Mouse (Mus musculus): ENCODE data around the gene Cct7. TPM values are rescaled to one million over a fixed set of nuclear protein-coding genes. Genes with fewer than 3 reads are reported as not detected.

The Cct7 gene
- polyA plus RNA-seq, 1 experiment, result 334 TPM

GRCm38 (mm10) chr6:85488510-85488909 lies 37.2 kb downstream of the Cct7 start:
- H3ac ChIP-seq (ENCODE audit: control insufficient read depth, insufficient read length), result no peak overlapping the region
- no peak for TF ChIP-seq CEBPB (IDR thresholded peaks at IDR 0.05; ENCODE audit: insufficient read depth, poor library complexity, severe bottlenecking)
- no peak for TF ChIP-seq MYOD1 (IDR thresholded peaks at IDR 0.05; ENCODE audit: control insufficient read depth in 1 of 3, insufficient read length in 2 of 3, low read depth in 2 of 3)
- no peak for TF ChIP-seq TCF12 (IDR thresholded peaks at IDR 0.05; ENCODE audit: insufficient read depth, poor library complexity, severe bottlenecking)
- TF ChIP-seq REST (IDR thresholded peaks at IDR 0.05; ENCODE audit: insufficient read depth, insufficient read length), result no peak
- TF ChIP-seq SRF (IDR thresholded peaks at IDR 0.05; ENCODE audit: control insufficient read depth, insufficient read length, low read depth), result no peak
- TF ChIP-seq POLR2A (IDR thresholded peaks at IDR 0.05; ENCODE audit: insufficient read length, low read depth), result no peak
- no peak for TF ChIP-seq MAX (IDR thresholded peaks at IDR 0.05; ENCODE audit: low read depth)
- no peak for TF ChIP-seq MYOG (IDR thresholded peaks at IDR 0.05; ENCODE audit: control insufficient read depth in 1 of 3, insufficient read depth in 1 of 3, insufficient read length in 2 of 3, low read depth in 2 of 3)
- no peak for TF ChIP-seq E2F4 (IDR thresholded peaks at IDR 0.05; ENCODE audit: insufficient read depth)
- no peak for TF ChIP-seq USF1 (IDR thresholded peaks at IDR 0.05; ENCODE audit: low read depth)
- TF ChIP-seq POLR2AphosphoS2 (IDR thresholded peaks at IDR 0.05; ENCODE audit: insufficient read length, low read depth), result no peak
- no peak for TF ChIP-seq TCF3 (IDR thresholded peaks at IDR 0.05; ENCODE audit: insufficient read length, low read depth)
- peaks cover 30% of the 10 kb centered on the region for H3K27me3 ChIP-seq (ENCODE audit: control insufficient read depth, insufficient read depth, insufficient read length)
- no peak overlapping the region for H3K4me2 ChIP-seq (ENCODE audit: low read depth)
- H3K79me2 ChIP-seq (ENCODE audit: control insufficient read depth, insufficient read depth), result no peaks in the 10 kb centered on the region
- no peaks in the 10 kb centered on the region for H3K36me3 ChIP-seq (ENCODE audit: control insufficient read depth, insufficient read depth)
- H3K4me3 ChIP-seq, result no peak overlapping the region

- H3K36me3 ChIP-seq (ENCODE audit: control insufficient read depth, insufficient read depth), result no peaks in the 10 kb centered on the region
- H3K4me3 ChIP-seq, result no peak overlapping the region
- peaks cover 18% of the 10 kb centered on the region for H3K27me3 ChIP-seq (ENCODE audit: control insufficient read depth, insufficient read depth, insufficient read length)
Observed at GRCm38 (mm10) chr6:85489717-85490116, 38.4 kb downstream of the Cct7 start.

GRCm38 (mm10) chr6:85490252-85490651 lies 38.9 kb downstream of the Cct7 start:
- H3K4me2 ChIP-seq (ENCODE audit: low read depth), result no peak overlapping the region
- peaks cover 15% of the 10 kb centered on the region for H3K27me3 ChIP-seq (ENCODE audit: control insufficient read depth, insufficient read depth, insufficient read length)
- no peaks in the 10 kb centered on the region for H3K79me2 ChIP-seq (ENCODE audit: control insufficient read depth, insufficient read depth)
- H3K4me3 ChIP-seq, result no peak overlapping the region
- no peaks in the 10 kb centered on the region for H3K36me3 ChIP-seq (ENCODE audit: control insufficient read depth, insufficient read depth)
- TF ChIP-seq TCF12 (IDR thresholded peaks at IDR 0.05; ENCODE audit: insufficient read depth, poor library complexity, severe bottlenecking) (no peak), E2F4 (IDR thresholded peaks at IDR 0.05; ENCODE audit: insufficient read depth) (no peak), USF1 (IDR thresholded peaks at IDR 0.05; ENCODE audit: low read depth) (no peak), REST (IDR thresholded peaks at IDR 0.05; ENCODE audit: insufficient read depth, insufficient read length) (no peak), MYOD1 (IDR thresholded peaks at IDR 0.05; ENCODE audit: control insufficient read depth in 1 of 3, insufficient read length in 2 of 3, low read depth in 2 of 3) (no peak), MYOG (IDR thresholded peaks at IDR 0.05; ENCODE audit: control insufficient read depth in 1 of 3, insufficient read depth in 1 of 3, insufficient read length in 2 of 3, low read depth in 2 of 3) (no peak), MAX (IDR thresholded peaks at IDR 0.05; ENCODE audit: low read depth) (no peak), CEBPB (IDR thresholded peaks at IDR 0.05; ENCODE audit: insufficient read depth, poor library complexity, severe bottlenecking) (no peak), POLR2A (IDR thresholded peaks at IDR 0.05; ENCODE audit: insufficient read length, low read depth) (no peak)
- H3ac ChIP-seq (ENCODE audit: control insufficient read depth, insufficient read length), result no peak overlapping the region

More at GRCm38 (mm10) chr6:85489717-85490116, 38.4 kb downstream of the Cct7 start:
- TF ChIP-seq REST (IDR thresholded peaks at IDR 0.05; ENCODE audit: insufficient read depth, insufficient read length), result no peak
- no peak for TF ChIP-seq E2F4 (IDR thresholded peaks at IDR 0.05; ENCODE audit: insufficient read depth)
- no peak for TF ChIP-seq MYOD1 (IDR thresholded peaks at IDR 0.05; ENCODE audit: control insufficient read depth in 1 of 3, insufficient read length in 2 of 3, low read depth in 2 of 3)
- no peak for TF ChIP-seq MYOG (IDR thresholded peaks at IDR 0.05; ENCODE audit: control insufficient read depth in 1 of 3, insufficient read depth in 1 of 3, insufficient read length in 2 of 3, low read depth in 2 of 3)
- TF ChIP-seq CEBPB (IDR thresholded peaks at IDR 0.05; ENCODE audit: insufficient read depth, poor library complexity, severe bottlenecking), result no peak
- TF ChIP-seq MAX (IDR thresholded peaks at IDR 0.05; ENCODE audit: low read depth), result no peak
- no peak for TF ChIP-seq POLR2AphosphoS2 (IDR thresholded peaks at IDR 0.05; ENCODE audit: insufficient read length, low read depth)
- TF ChIP-seq TCF3 (IDR thresholded peaks at IDR 0.05; ENCODE audit: insufficient read length, low read depth), result no peak
- TF ChIP-seq POLR2A (IDR thresholded peaks at IDR 0.05; ENCODE audit: insufficient read length, low read depth), result no peak
- TF ChIP-seq USF1 (IDR thresholded peaks at IDR 0.05; ENCODE audit: low read depth), result no peak
- no peak for TF ChIP-seq TCF12 (IDR thresholded peaks at IDR 0.05; ENCODE audit: insufficient read depth, poor library complexity, severe bottlenecking)
- TF ChIP-seq SRF (IDR thresholded peaks at IDR 0.05; ENCODE audit: control insufficient read depth, insufficient read length, low read depth), result no peak
- no peak overlapping the region for H3ac ChIP-seq (ENCODE audit: control insufficient read depth, insufficient read length)
- H3K4me2 ChIP-seq (ENCODE audit: low read depth), result no peak overlapping the region
- H3K79me2 ChIP-seq (ENCODE audit: control insufficient read depth, insufficient read depth), result no peaks in the 10 kb centered on the region

DNA sequence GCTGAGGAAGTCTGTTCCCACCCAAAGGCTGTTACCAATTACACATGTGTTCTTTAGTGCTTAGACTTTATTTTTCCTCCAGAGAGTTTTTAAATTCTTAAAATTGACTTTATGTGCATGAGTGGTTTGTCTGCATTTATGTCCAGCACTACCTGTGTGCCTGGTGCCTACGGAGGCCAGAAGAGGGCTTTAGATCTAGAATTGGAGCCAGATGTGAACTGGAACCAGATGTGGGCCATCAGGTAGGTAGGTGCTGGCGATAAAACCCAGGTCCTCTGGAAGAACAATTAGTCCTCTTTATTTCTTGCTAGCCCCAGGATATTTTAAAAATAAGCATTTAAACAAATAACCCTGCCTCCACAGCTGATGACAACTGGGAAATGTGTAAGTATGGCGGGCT lies 40.3 kb downstream of the Cct7 start:
- Histone ChIP-seq H3K4me2 (ENCODE audit: low read depth) (no peak overlapping the region), H3K27me3 (ENCODE audit: control insufficient read depth, insufficient read depth, insufficient read length) (peaks cover 17% of the 10 kb centered on the region), H3K36me3 (ENCODE audit: control insufficient read depth, insufficient read depth) (no peaks in the 10 kb centered on the region), H3K4me3 (no peak overlapping the region), H3K79me2 (ENCODE audit: control insufficient read depth, insufficient read depth) (no peaks in the 10 kb centered on the region), H3ac (ENCODE audit: control insufficient read depth, insufficient read length) (no peak overlapping the region)
- no peak for TF ChIP-seq MYOG (IDR thresholded peaks at IDR 0.05; ENCODE audit: control insufficient read depth in 1 of 3, insufficient read depth in 1 of 3, insufficient read length in 2 of 3, low read depth in 2 of 3)

DNA sequence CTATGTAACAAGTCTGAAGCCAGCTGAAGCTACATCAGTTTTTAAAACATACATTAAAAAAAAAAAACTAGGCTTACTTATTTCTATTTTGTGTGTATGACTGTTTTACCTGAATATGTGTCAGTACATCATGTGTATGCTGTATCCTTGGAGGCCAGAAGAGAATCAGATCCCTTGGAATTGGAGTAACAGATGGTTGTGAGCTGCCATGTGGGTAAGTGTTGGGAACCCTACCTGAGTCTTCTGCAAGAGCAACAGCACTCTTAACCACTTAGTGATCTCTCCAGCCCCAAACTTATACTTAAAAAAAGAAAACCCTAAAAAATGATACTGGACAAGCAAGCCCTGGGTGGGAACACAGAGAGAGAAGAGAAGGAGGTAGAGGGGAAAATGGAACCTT lies 45.7 kb downstream of the Cct7 start:
- Histone ChIP-seq H3ac (ENCODE audit: control insufficient read depth, insufficient read length) (no peak overlapping the region), H3K27me3 (ENCODE audit: control insufficient read depth, insufficient read depth, insufficient read length) (peaks cover 12% of the 10 kb centered on the region), H3K79me2 (ENCODE audit: control insufficient read depth, insufficient read depth) (no peaks in the 10 kb centered on the region), H3K4me2 (ENCODE audit: low read depth) (no peak overlapping the region), H3K4me3 (no peak overlapping the region), H3K36me3 (ENCODE audit: control insufficient read depth, insufficient read depth) (no peaks in the 10 kb centered on the region)
- TF ChIP-seq SRF (IDR thresholded peaks at IDR 0.05; ENCODE audit: control insufficient read depth, insufficient read length, low read depth) (no peak), MAX (IDR thresholded peaks at IDR 0.05; ENCODE audit: low read depth) (no peak), POLR2A (IDR thresholded peaks at IDR 0.05; ENCODE audit: insufficient read length, low read depth) (no peak), POLR2AphosphoS2 (IDR thresholded peaks at IDR 0.05; ENCODE audit: insufficient read length, low read depth) (no peak), TCF3 (IDR thresholded peaks at IDR 0.05; ENCODE audit: insufficient read length, low read depth) (no peak), MYOD1 (IDR thresholded peaks at IDR 0.05; ENCODE audit: control insufficient read depth in 1 of 3, insufficient read length in 2 of 3, low read depth in 2 of 3) (no peak), CEBPB (IDR thresholded peaks at IDR 0.05; ENCODE audit: insufficient read depth, poor library complexity, severe bottlenecking) (no peak), USF1 (IDR thresholded peaks at IDR 0.05; ENCODE audit: low read depth) (no peak), E2F4 (IDR thresholded peaks at IDR 0.05; ENCODE audit: insufficient read depth) (no peak), MYOG (IDR thresholded peaks at IDR 0.05; ENCODE audit: control insufficient read depth in 1 of 3, insufficient read depth in 1 of 3, insufficient read length in 2 of 3, low read depth in 2 of 3) (no peak), TCF12 (IDR thresholded peaks at IDR 0.05; ENCODE audit: insufficient read depth, poor library complexity, severe bottlenecking) (no peak), REST (IDR thresholded peaks at IDR 0.05; ENCODE audit: insufficient read depth, insufficient read length) (no peak)

All from myocyte (in vitro differentiated cells).